Mouse (Mus musculus): ENCODE measurements around the gene Pcgf6.

- TF ChIP-seq CTCF (IDR thresholded peaks at IDR 0.05; ENCODE audit: low read depth) (no peak), EP300 (IDR thresholded peaks at IDR 0.05; ENCODE audit: low read depth) (no peak)
Observed at GRCm38 (mm10) chr19:47047236-47047833, 3.4 kb downstream of the Pcgf6 start.

All from heart, postnatal 0 days (tissue).